Comparison of ENCODE assay signal across 9 mouse cellular contexts in genomic region chr1:125559721-125560120, GRCm38 (mm10). TPM values are rescaled to one million over a fixed set of nuclear protein-coding genes. Genes with fewer than 3 reads are reported as not detected.
DNase-seq lines count a peak whose midpoint lies in the region; ATAC-seq and TF ChIP-seq lines count a peak whose summit lies in the region.
"Had no signal": no experiment of that assay in that cellular context is flagged by ENCODE, and none has a peak within 500 bp of the region (broad histone marks: within the 10 kb centered on the region; RNA-seq: fewer than 3 reads in every experiment).

No protein-coding gene starts in this region.

- H3K9ac ChIP-seq in heart, embryonic 13.5 days = peak overlapping the region; percentile 98
- peak overlapping the region; percentile 77 for H3K9ac ChIP-seq in midbrain, embryonic 11.5 days (ENCODE audit: low read length)

- no peaks in the 10 kb centered on the region for H3K9me3 ChIP-seq in heart, embryonic 13.5 days
- no peaks in the 10 kb centered on the region for H3K9me3 ChIP-seq in G1E (replicated peaks)
- H3K9me3 ChIP-seq in hindbrain, embryonic 10.5 days = no peaks in the 10 kb centered on the region
- no peaks in the 10 kb centered on the region for H3K9me3 ChIP-seq in midbrain, embryonic 11.5 days (ENCODE audit: control insufficient read depth, low read length)

- H3K4me2 ChIP-seq in heart, embryonic 13.5 days = peak overlapping the region; percentile 82
- peak overlapping the region; percentile 75 for H3K4me2 ChIP-seq in midbrain, embryonic 11.5 days

- DNase-seq in heart, postnatal 25 days (ENCODE audit: low spot score) = no peak
- no peak for DNase-seq in G1E (ENCODE audit: low spot score)
- no peak for DNase-seq in hindbrain, embryonic 10.5 days (ENCODE audit: low spot score)
- DNase-seq in midbrain, embryonic 11.5 days (ENCODE audit: low spot score, missing footprints) = no peak
- no peak for DNase-seq in layer of hippocampus, adult 9-10 months (ENCODE audit: low spot score)
- DNase-seq in gastrocnemius, adult 8-10 months (ENCODE audit: low spot score in 2 of 2) = no peak
- DNase-seq in spleen, postnatal 4 days (ENCODE audit: low spot score in 2 of 2) = no peak

- peak overlapping the region; percentile 96 for H3K27ac ChIP-seq in heart, embryonic 13.5 days (replicated peaks)
- peak overlapping the region; percentile 92 for H3K27ac ChIP-seq in hindbrain, embryonic 10.5 days
- H3K27ac ChIP-seq in midbrain, embryonic 11.5 days (ENCODE audit: low read depth, low read length) = peak overlapping the region; percentile 77

- H3K36me3 ChIP-seq in heart, embryonic 13.5 days = peaks cover 14% of the 10 kb centered on the region
- H3K36me3 ChIP-seq in G1E (replicated peaks) = peaks cover 4% of the 10 kb centered on the region
- H3K36me3 ChIP-seq in hindbrain, embryonic 10.5 days = no peaks in the 10 kb centered on the region
- H3K36me3 ChIP-seq in midbrain, embryonic 11.5 days (ENCODE audit: control insufficient read depth, insufficient read depth, low read length) = no peaks in the 10 kb centered on the region

- peaks cover 25% of the 10 kb centered on the region for H3K4me1 ChIP-seq in heart, embryonic 13.5 days
- peaks cover 32% of the 10 kb centered on the region for H3K4me1 ChIP-seq in G1E (ENCODE audit: insufficient read depth, low read depth, low read length)
- peaks cover 15% of the 10 kb centered on the region for H3K4me1 ChIP-seq in hindbrain, embryonic 10.5 days (replicated peaks)
- H3K4me1 ChIP-seq in midbrain, embryonic 11.5 days (ENCODE audit: control insufficient read depth, insufficient read depth, low read length) = peaks cover 2% of the 10 kb centered on the region; the same call in 1 of the 2 replicates

- no peak for TF ChIP-seq CTCF in G1E (IDR thresholded peaks at IDR 0.05; ENCODE audit: low read depth, low read length)

- H3K4me3 ChIP-seq in heart, embryonic 13.5 days = peak overlapping the region; percentile 92
- H3K4me3 ChIP-seq in G1E (ENCODE audit: low read depth, low read length) = peak overlapping the region; percentile 81
- peak overlapping the region; percentile 87 for H3K4me3 ChIP-seq in hindbrain, embryonic 10.5 days
- H3K4me3 ChIP-seq in midbrain, embryonic 11.5 days (ENCODE audit: low read depth, low read length) = peak overlapping the region; percentile 66

- ATAC-seq in heart, embryonic 13.5 days (ENCODE audit: extremely low read depth, insufficient number of reproducible peaks, low FRiP score, low TSS enrichment) = no peak
- ATAC-seq in G1E (ENCODE audit: extremely low read depth, insufficient number of reproducible peaks, low FRiP score, poor library complexity, severe bottlenecking) = no peak
- no peak for ATAC-seq in midbrain, embryonic 11.5 days (ENCODE audit: low FRiP score)

- intact Hi-C loops in heart, postnatal 25 days (cut with DNase I) = loop anchor here (2.0 kb wide), 2 partner anchors 33 to 125 kb away; partner anchors contain the start of gene Actr3

- H3K27me3 ChIP-seq in heart, embryonic 13.5 days (replicated peaks) = 0 out of 2 replicates have a peak, but pooled peaks cover 3% of the 10 kb centered on the region
- H3K27me3 ChIP-seq in G1E (ENCODE audit: insufficient read depth, low read length) = no peaks in the 10 kb centered on the region
- no peaks in the 10 kb centered on the region for H3K27me3 ChIP-seq in hindbrain, embryonic 10.5 days (ENCODE audit: insufficient read depth, poor library complexity, severe bottlenecking)
- H3K27me3 ChIP-seq in midbrain, embryonic 11.5 days (ENCODE audit: control insufficient read depth, insufficient read depth, low read length) = no peaks in the 10 kb centered on the region
- H3K27me3 ChIP-seq: Patski had no signal

- WGBS in heart, embryonic 13.5 days = 14% methylated on average over 2 of the region's 2 CpGs
- 49% methylated on average over 2 of the region's 2 CpGs for WGBS in hindbrain, embryonic 10.5 days
- WGBS in midbrain, embryonic 11.5 days = 40% methylated on average over 2 of the region's 2 CpGs

RNA-seq across cellular contexts. Expression of gene Slc35f5, which starts 0.7 kb away (rescaled TPM):
- 53.8 and 67.1 TPM in 2 replicates for polyA plus RNA-seq in heart, embryonic 13.5 days (2015; fragmentation: Nextera tagmentation; extraction: Ambion mirVana)
- 100 to 1,000 TPM; 119 to 131 TPM for total RNA-seq in heart, postnatal 25 days (2021)
- total RNA-seq in G1E (2014; fragmentation: Nextera tagmentation) (24.6 and 26.9 TPM in 2 replicates), G1E (2017) (11.2 and 15.1 TPM in 2 replicates)
- polyA plus RNA-seq in G1E (2012) = 1.6 and 1.7 TPM in 2 replicates
- polyA plus RNA-seq in hindbrain, embryonic 10.5 days (2016; fragmentation: Nextera tagmentation; extraction: Ambion mirVana) = 21.2 and 21.3 TPM in 2 replicates
- polyA plus RNA-seq in midbrain, embryonic 11.5 days (2014; fragmentation: Nextera tagmentation; extraction: Ambion mirVana) = 23.0 and 29.8 TPM in 2 replicates
- total RNA-seq in gastrocnemius, adult 8-10 months (2022) = 10 to 100 TPM; 22.7 to 34.2 (median 28.1) TPM
